Mouse (Mus musculus) cortical plate, adult 2 months (tissue): Measurements from ENCODE around the gene Gm49342.

Experiments
- CTCF ChIP-seq: fragments of 200-500 bp; IDR thresholded peaks from 2 replicates; pipeline ENCODE4 v1.5.1; 2011; ENCODE audit warnings: mild to moderate bottlenecking, control low read depth, low read length; ENCODE audit not compliant: insufficient read depth; ENCODE audit errors: extremely low read depth
- POLR2A ChIP-seq: fragments of 200-500 bp; IDR thresholded peaks from 2 replicates; pipeline ENCODE4 v1.6.1; 2011; ENCODE audit warnings: mild to moderate bottlenecking, low read length, control low read depth; ENCODE audit not compliant: insufficient read depth; ENCODE audit errors: extremely low read depth

GRCm38 (mm10) chr14:50987668-50988067, 43.4 kb downstream of the Gm49342 start:
- TF ChIP-seq POLR2A (no peak), CTCF (no peak)
